Mouse (Mus musculus) CH12.LX (cell line): ENCODE measurements around the gene Tor3a.

Experiments used
- BHLHE40 ChIP-seq: IDR thresholded peaks from 2 replicates; pipeline ENCODE4 v1.6.1; 2011; ENCODE audit warnings: mild to moderate bottlenecking, low read depth, low read length, improper control_type of control experiment
- CTCF ChIP-seq, 2 experiments: IDR thresholded peaks in 1 of 2; conservative IDR thresholded peaks in 1 of 2; 2 replicates each; pipeline ENCODE4 v1.5.1; 2011 to 2012; ENCODE audit warnings: low read depth in 2 of 2, low read length in 2 of 2, improper control_type of control experiment in 1 of 2, inconsistent platforms in 1 of 2, mild to moderate bottlenecking in 1 of 2, moderate library complexity in 1 of 2
- HCFC1 ChIP-seq: IDR thresholded peaks from 2 replicates; pipeline ENCODE4 v1.6.1; 2012; ENCODE audit warnings: low read depth, mild to moderate bottlenecking, inconsistent platforms, low read length, improper control_type of control experiment
- JUN ChIP-seq: IDR thresholded peaks from 2 replicates; pipeline ENCODE4 v1.6.1; 2011; ENCODE audit warnings: low read depth, mild to moderate bottlenecking, low read length, improper control_type of control experiment, moderate library complexity; ENCODE audit not compliant: insufficient read depth
- KAT2A ChIP-seq: IDR thresholded peaks from 2 replicates; pipeline ENCODE4 v1.6.1; 2012; ENCODE audit warnings: low read length, improper control_type of control experiment, inconsistent platforms; ENCODE audit not compliant: insufficient replicate concordance
- POLR2A ChIP-seq: IDR thresholded peaks from 2 replicates; pipeline ENCODE4 v1.6.1; 2011; ENCODE audit warnings: low read depth, mild to moderate bottlenecking, improper control_type of control experiment, low read length
- POLR2AphosphoS2 ChIP-seq: IDR thresholded peaks from 2 replicates; pipeline ENCODE4 v1.6.1; 2011; ENCODE audit warnings: low read depth, low read length, improper control_type of control experiment
- TBP ChIP-seq: conservative IDR thresholded peaks from 2 replicates; pipeline ENCODE4 v1.6.1; 2011; ENCODE audit warnings: low read depth, low read length, improper control_type of control experiment
- TCF12 ChIP-seq: IDR thresholded peaks from 2 replicates; pipeline ENCODE4 v1.6.1; 2014; ENCODE audit warnings: low read depth, mild to moderate bottlenecking, inconsistent platforms, low read length, improper control_type of control experiment
- UBTF ChIP-seq: IDR thresholded peaks from 2 replicates; pipeline ENCODE4 v1.6.1; 2012; ENCODE audit warnings: low read depth, mild to moderate bottlenecking, inconsistent platforms, low read length, improper control_type of control experiment, moderate library complexity
- USF1 ChIP-seq: IDR thresholded peaks from 2 replicates; pipeline ENCODE4 v1.6.1; 2014; ENCODE audit warnings: low read depth, mild to moderate bottlenecking, inconsistent platforms, low read length, improper control_type of control experiment
- ZNF384 ChIP-seq: IDR thresholded peaks from 2 replicates; pipeline ENCODE4 v1.6.1; 2012; ENCODE audit warnings: low read depth, low read length, improper control_type of control experiment, inconsistent platforms

DNA sequence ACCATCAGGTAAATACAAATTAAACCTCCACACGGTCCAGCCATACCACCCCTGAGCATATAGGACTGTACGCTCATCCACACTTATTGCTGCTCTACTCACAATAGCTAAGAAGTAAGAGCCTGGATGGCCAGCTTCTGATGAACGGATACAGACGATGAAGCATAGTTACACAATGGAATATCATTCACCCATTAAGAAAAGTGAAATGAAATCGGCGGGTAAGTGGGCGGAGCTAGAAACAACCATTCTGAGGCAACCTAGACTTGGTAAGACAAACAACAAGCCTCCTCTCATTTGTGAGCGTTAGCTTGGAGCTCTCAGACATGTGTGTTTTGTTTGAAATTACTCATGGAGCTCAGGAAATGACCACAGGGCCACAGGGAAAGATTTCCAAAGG lies 8.4 kb downstream of the Tor3a start:
- TF ChIP-seq POLR2A (no peak), ZNF384 (no peak), CTCF (conservative IDR thresholded peaks at IDR 0.05 in 1 of 2, IDR thresholded peaks at IDR 0.05 in 1 of 2; ENCODE audit: low read depth in 2 of 2, low read length in 2 of 2) (no peak), HCFC1 (no peak), POLR2AphosphoS2 (no peak), BHLHE40 (no peak), JUN (no peak), KAT2A (no peak), UBTF (no peak), USF1 (no peak), TBP (no peak), TCF12 (no peak)
